Mouse (Mus musculus) bone marrow, adult 2 months (tissue): ENCODE measurements around the gene N4bp3.

ENCODE experiments used
- CTCF ChIP-seq: fragments of 200-500 bp; IDR thresholded peaks from 2 replicates; pipeline ENCODE4 v1.5.1; 2011; ENCODE audit warnings: low read length, control low read depth; ENCODE audit not compliant: control insufficient read depth, insufficient read depth
- POLR2A ChIP-seq: fragments of 200-500 bp; IDR thresholded peaks from 2 replicates; pipeline ENCODE4 v1.6.1; 2011; ENCODE audit warnings: low read depth, mild to moderate bottlenecking, control low read depth, low read length, borderline replicate concordance; ENCODE audit not compliant: control insufficient read depth

DNA sequence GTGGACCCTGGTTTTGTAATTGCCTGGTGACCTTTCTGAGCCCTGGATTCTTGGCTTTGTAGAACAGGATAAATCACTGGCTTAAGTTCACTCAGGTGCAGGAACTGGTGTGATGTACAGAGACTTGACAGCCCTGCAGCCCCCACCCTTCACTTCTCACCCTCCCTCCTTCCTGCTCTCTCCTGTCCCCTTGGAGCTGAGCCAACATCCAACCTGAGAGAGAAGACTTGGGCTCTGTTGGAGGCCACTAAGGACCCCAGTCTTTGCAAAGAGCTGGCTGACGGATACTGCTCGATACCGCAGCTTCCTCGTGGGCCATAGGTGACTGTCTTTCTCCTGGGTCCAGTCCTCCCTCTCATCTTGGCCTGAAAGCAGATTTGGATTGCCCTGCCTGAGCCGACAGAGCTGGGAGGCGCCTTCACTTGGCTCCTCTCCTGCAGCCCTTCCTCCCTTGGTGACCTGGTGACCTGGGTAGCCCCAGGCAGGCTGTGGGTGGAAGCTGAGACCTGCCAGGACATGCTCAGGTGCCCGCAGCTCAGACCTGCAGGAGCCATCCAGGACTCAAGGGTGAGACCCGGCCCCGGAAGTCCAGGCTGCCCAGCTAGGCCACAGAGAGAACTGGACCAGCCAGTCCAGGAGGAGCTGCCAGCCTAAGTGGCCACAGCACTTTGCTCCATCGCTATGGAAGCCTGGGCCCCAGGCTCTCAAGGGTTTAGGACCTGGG is 6.3 kb upstream of the N4bp3 start:
- no peak for TF ChIP-seq POLR2A
- TF ChIP-seq CTCF: no peak
